Mouse (Mus musculus) heart, embryonic 16.5 days (tissue): Measurements from ENCODE around the gene Surf1. TPM values are rescaled to one million over a fixed set of nuclear protein-coding genes. Genes with fewer than 3 reads are reported as not detected.

ENCODE experiments used
- ATAC-seq: fragments of 200-750 bp; cut with Nextera tagmentation; replicated peaks from 2 replicates; pipeline ENCODE4 v1.8.0; 2017; ENCODE audit warnings: moderate number of reproducible peaks; ENCODE audit not compliant: insufficient read depth, low FRiP score; ENCODE audit errors: extremely low read depth
- H3K27ac ChIP-seq: fragments of 300-500 bp; sonication (generic); 2 replicates; pipeline ENCODE4 v1.5.1; 2014; ENCODE audit warnings: mild to moderate bottlenecking, low read length, control low read depth, moderate library complexity
- H3K27me3 ChIP-seq: fragments of 300-500 bp; sonication (generic); 2 replicates; pipeline ENCODE4 v1.6.1; 2014; ENCODE audit warnings: low read length, mixed read lengths; ENCODE audit not compliant: control insufficient read depth, insufficient read depth
- H3K36me3 ChIP-seq: fragments of 300-500 bp; sonication (generic); 2 replicates; pipeline ENCODE4 v1.6.1; 2014; ENCODE audit not compliant: control insufficient read depth, insufficient read depth
- H3K4me1 ChIP-seq: fragments of 300-500 bp; sonication (generic); 2 replicates; pipeline ENCODE4 v1.6.1; 2014; ENCODE audit warnings: low read length, mixed read lengths; ENCODE audit not compliant: control insufficient read depth, insufficient read depth
- H3K4me2 ChIP-seq: fragments of 300-500 bp; sonication (generic); 2 replicates; pipeline ENCODE4 v1.6.1; 2014; ENCODE audit warnings: low read depth, mild to moderate bottlenecking, control low read depth, low read length
- H3K4me3 ChIP-seq: fragments of 300-500 bp; sonication (generic); 2 replicates; pipeline ENCODE4 v1.5.1; 2014; ENCODE audit warnings: mild to moderate bottlenecking, control low read depth, low read length
- H3K9ac ChIP-seq: fragments of 300-500 bp; sonication (generic); 2 replicates; pipeline ENCODE4 v1.6.1; 2014; ENCODE audit warnings: low read length, control low read depth
- H3K9me3 ChIP-seq: fragments of 300-500 bp; sonication (generic); replicated peaks from 2 replicates; pipeline ENCODE4 v1.6.1; 2016; ENCODE audit warnings: low read length; ENCODE audit not compliant: control insufficient read depth
- WGBS: fragments of 180-500 bp; shearing (Covaris S2); extraction: QIAGEN DNeasy Blood & Tissue Kit; methylation state at CpG from one replicate; pipeline ENCODE4 v1.1.7; 2014; 5-methylcytosine and 5-hydroxymethylcytosine counted together
- polyA plus RNA-seq: library from polyadenylated mRNA; unstranded; fragments of >200 nt; fragmentation: Nextera tagmentation; extraction: Ambion mirVana; gene quantifications from 2 replicates; pipeline ENCODE4 v1.2.1, GENCODE M21; 2015

The Surf1 gene
- polyA plus RNA-seq, 1 experiment from 2014 or later = 47.6 TPM

DNA sequence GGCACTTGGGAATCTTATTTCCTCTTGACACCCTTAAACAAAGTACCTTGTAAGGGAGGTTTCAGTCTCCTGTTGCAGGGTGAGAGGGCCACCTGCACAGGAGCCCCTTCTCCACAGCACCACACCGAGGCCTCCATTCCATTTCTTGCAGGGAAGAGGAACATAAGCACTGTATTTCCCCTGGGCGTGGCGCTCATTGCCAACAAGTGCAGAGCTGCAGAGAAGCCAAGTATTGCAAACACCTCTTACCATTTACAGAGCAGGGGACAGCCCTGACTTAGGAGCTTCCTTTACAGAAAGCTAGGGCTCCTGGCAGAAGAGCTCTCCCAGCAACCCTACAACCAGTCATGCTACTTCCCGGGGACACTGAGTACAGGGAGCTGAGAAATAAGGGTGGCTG lies 35.9 kb upstream of the Surf1 start:
- no peak for ATAC-seq
- Histone ChIP-seq H3K27me3 (no peaks in the 10 kb centered on the region), H3K27ac (no peak overlapping the region), H3K9ac (no peak overlapping the region), H3K4me3 (no peak overlapping the region), H3K9me3 (no peaks in the 10 kb centered on the region), H3K4me2 (no peak overlapping the region), H3K36me3 (peaks cover 36% of the 10 kb centered on the region), H3K4me1 (no peaks in the 10 kb centered on the region)
- WGBS = 89% methylated on average over 4 of the region's 4 CpGs

DNA sequence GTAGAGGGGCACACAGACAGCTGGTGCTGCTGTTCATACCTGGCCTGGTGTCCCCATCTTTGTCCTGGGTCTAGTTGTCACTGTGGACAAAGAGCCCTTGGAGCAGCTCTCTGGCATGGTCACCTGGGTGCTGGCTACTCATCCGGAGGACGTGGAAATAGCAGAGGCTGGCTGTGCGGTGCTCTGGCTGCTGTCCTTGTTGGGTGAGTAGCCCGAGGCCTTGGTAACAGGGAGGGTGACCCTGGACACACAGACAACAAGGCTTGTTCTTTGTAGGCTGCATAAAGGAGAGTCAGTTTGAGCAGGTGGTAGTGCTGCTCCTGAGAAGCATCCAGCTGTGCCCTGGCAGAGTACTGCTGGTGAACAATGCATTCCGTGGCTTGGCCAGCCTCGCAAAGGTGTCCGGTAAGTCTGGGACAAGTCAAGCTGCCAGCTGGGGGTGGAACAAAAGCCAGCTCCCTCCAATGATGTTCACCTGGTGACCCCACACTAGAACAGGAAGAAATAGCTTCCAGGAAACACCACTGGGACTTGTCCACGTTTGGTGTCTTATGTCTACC lies 35.1 kb upstream of the Surf1 start:
- 84% methylated on average over 8 of the region's 8 CpGs for WGBS
- Histone ChIP-seq H3K27ac (no peak overlapping the region), H3K9me3 (no peaks in the 10 kb centered on the region), H3K4me3 (no peak overlapping the region), H3K36me3 (peaks cover 32% of the 10 kb centered on the region), H3K4me2 (no peak overlapping the region), H3K9ac (no peak overlapping the region), H3K27me3 (no peaks in the 10 kb centered on the region), H3K4me1 (no peaks in the 10 kb centered on the region)
- no peak for ATAC-seq

GRCm38 (mm10) chr2:26950411-26950810 lies 34.1 kb upstream of the Surf1 start:
- H3K9me3 ChIP-seq = no peaks in the 10 kb centered on the region
- 86% methylated on average over 2 of the region's 2 CpGs for WGBS
- H3K9ac ChIP-seq = no peak overlapping the region
- no peak for ATAC-seq
- H3K4me3 ChIP-seq = no peak overlapping the region
- no peak overlapping the region for H3K27ac ChIP-seq
- no peaks in the 10 kb centered on the region for H3K27me3 ChIP-seq
- peaks cover 22% of the 10 kb centered on the region for H3K36me3 ChIP-seq
- H3K4me2 ChIP-seq = no peak overlapping the region
- H3K4me1 ChIP-seq = no peaks in the 10 kb centered on the region

- Histone ChIP-seq H3K27ac (no peak overlapping the region), H3K4me2 (no peak overlapping the region), H3K27me3 (no peaks in the 10 kb centered on the region), H3K9me3 (no peaks in the 10 kb centered on the region), H3K4me1 (no peaks in the 10 kb centered on the region), H3K4me3 (no peak overlapping the region), H3K9ac (no peak overlapping the region), H3K36me3 (no peaks in the 10 kb centered on the region)
- WGBS = 66% methylated on average over 3 of the region's 3 CpGs
- ATAC-seq = no peak
Measured at GRCm38 (mm10) chr2:26943253-26943652, 26.9 kb upstream of the Surf1 start.

GRCm38 (mm10) chr2:26941539-26941938 lies 25.2 kb upstream of the Surf1 start:
- Histone ChIP-seq H3K4me3 (no peak overlapping the region), H3K27ac (no peak overlapping the region), H3K4me2 (no peak overlapping the region), H3K36me3 (no peaks in the 10 kb centered on the region), H3K9me3 (no peaks in the 10 kb centered on the region), H3K27me3 (no peaks in the 10 kb centered on the region), H3K9ac (no peak overlapping the region), H3K4me1 (no peaks in the 10 kb centered on the region)
- WGBS = 33% methylated on average over 5 of the region's 5 CpGs
- no peak for ATAC-seq

DNA sequence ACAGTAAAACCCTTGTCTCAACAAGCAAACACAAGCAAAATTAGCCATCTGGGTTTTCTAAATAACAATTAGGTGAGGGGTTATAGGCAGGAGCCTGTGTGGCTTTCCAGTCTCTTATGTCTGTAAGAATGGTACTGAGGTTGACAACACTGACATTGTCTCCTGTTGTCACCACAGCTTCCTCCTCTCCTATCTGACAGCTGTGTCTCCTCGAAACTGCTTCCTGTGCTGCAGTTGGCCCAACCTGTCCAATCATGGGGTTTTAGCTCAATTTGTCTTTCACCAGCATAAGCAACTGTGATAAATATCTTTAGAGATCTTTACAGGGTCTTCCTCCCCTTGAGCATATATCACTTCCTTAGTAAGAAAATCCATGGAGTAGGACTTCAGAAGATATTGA lies 20.1 kb upstream of the Surf1 start:
- 28% methylated on average over 1 of the region's 1 CpGs for WGBS
- H3K27me3 ChIP-seq = no peaks in the 10 kb centered on the region
- H3K9ac ChIP-seq = no peak overlapping the region
- peaks cover 10% of the 10 kb centered on the region for H3K4me1 ChIP-seq
- H3K9me3 ChIP-seq = no peaks in the 10 kb centered on the region
- no peak overlapping the region for H3K4me2 ChIP-seq
- no peak for ATAC-seq
- peaks cover 2% of the 10 kb centered on the region; the same call in 1 of the 2 replicates for H3K36me3 ChIP-seq
- H3K27ac ChIP-seq = no peak overlapping the region
- H3K4me3 ChIP-seq = no peak overlapping the region

GRCm38 (mm10) chr2:26935286-26935685 lies 19.0 kb upstream of the Surf1 start:
- no peak for ATAC-seq
- Histone ChIP-seq H3K4me3 (no peak overlapping the region), H3K9ac (no peak overlapping the region), H3K4me1 (peaks cover 22% of the 10 kb centered on the region), H3K9me3 (no peaks in the 10 kb centered on the region), H3K4me2 (no peak overlapping the region), H3K27ac (no peak overlapping the region), H3K27me3 (no peaks in the 10 kb centered on the region), H3K36me3 (peaks cover 7% of the 10 kb centered on the region)
- WGBS = 82% methylated on average over 2 of the region's 2 CpGs

- 1% methylated on average over 47 of the region's 70 CpGs for WGBS
- peak; percentile 95 for ATAC-seq
- peaks cover 29% of the 10 kb centered on the region for H3K4me1 ChIP-seq
- peak within 1 kb of the TSS; percentile 87 for H3K4me2 ChIP-seq
- H3K4me3 ChIP-seq = peak within 1 kb of the TSS; percentile 99
- peak within 1 kb of the TSS; percentile 100 for H3K9ac ChIP-seq
- peaks cover 13% of the 10 kb centered on the region for H3K36me3 ChIP-seq
- peak within 1 kb of the TSS; percentile 95 for H3K27ac ChIP-seq
- H3K27me3 ChIP-seq = no peaks in the 10 kb centered on the region
- no peaks in the 10 kb centered on the region for H3K9me3 ChIP-seq
Measured at GRCm38 (mm10) chr2:26933304-26934055, 17.1 kb upstream of the Surf1 start, which contains the start of the genes Surf4 and Stkld1. TSS of gene Surf4 (minus strand) at chr2:26933928. TSS of gene Stkld1 (plus strand) at chr2:26934047.
